Mouse (Mus musculus) liver, embryonic 11.5 days (tissue): ENCODE measurements at regions not wholly inside any gene's neighbourhood (a gene's known extent, or its start where the extent isn't known, plus 50 kb on each side); places are given as distances from the start of the nearest gene placed in this dataset.

Experiments
- ATAC-seq: fragments of 200-750 bp; cut with Nextera tagmentation; replicated peaks from 2 replicates; pipeline ENCODE4 v1.8.0; 2017; ENCODE audit warnings: moderate number of reproducible peaks, mild to moderate bottlenecking, moderate TSS enrichment, moderate library complexity; ENCODE audit not compliant: low FRiP score
- DNase-seq: peaks from one replicate; pipeline ENCODE4 v3.0.0-alpha.2; 2017; ENCODE audit warnings: low spot score
- H3K27ac ChIP-seq: fragments of 300-500 bp; sonication (generic); 2 replicates; pipeline ENCODE4 v1.5.1; 2014; ENCODE audit warnings: mild to moderate bottlenecking, low read depth, low read length, control low read depth
- H3K27me3 ChIP-seq: fragments of 300-500 bp; sonication (generic); replicated peaks from 2 replicates; pipeline ENCODE4 v1.6.1; 2014; ENCODE audit warnings: low read length, mixed read lengths; ENCODE audit not compliant: control insufficient read depth, insufficient read depth
- H3K36me3 ChIP-seq: fragments of 300-500 bp; sonication (generic); 2 replicates; pipeline ENCODE4 v1.6.1; 2014; ENCODE audit warnings: mild to moderate bottlenecking, low read length, moderate library complexity, mixed read lengths; ENCODE audit not compliant: control insufficient read depth, insufficient read depth
- H3K4me1 ChIP-seq: fragments of 300-500 bp; sonication (generic); replicated peaks from 2 replicates; pipeline ENCODE4 v1.6.1; 2014; ENCODE audit warnings: low read length, mixed read lengths; ENCODE audit not compliant: control insufficient read depth, insufficient read depth
- H3K4me2 ChIP-seq: fragments of 300-500 bp; sonication (generic); 2 replicates; pipeline ENCODE4 v1.6.1; 2014; ENCODE audit warnings: mild to moderate bottlenecking, control low read depth, moderate library complexity
- H3K4me3 ChIP-seq: fragments of 300-500 bp; sonication (generic); 2 replicates; pipeline ENCODE4 v1.5.1; 2014; ENCODE audit warnings: low read depth, low read length, control low read depth
- H3K9ac ChIP-seq: fragments of 300-500 bp; sonication (generic); 2 replicates; pipeline ENCODE4 v1.6.1; 2014; ENCODE audit warnings: low read depth, low read length, control low read depth
- H3K9me3 ChIP-seq: fragments of 300-500 bp; sonication (generic); 2 replicates; pipeline ENCODE4 v1.6.1; 2016; ENCODE audit warnings: low read length, inconsistent platforms, mixed read lengths; ENCODE audit not compliant: control insufficient read depth
- WGBS: fragments of 180-500 bp; shearing (Covaris S2); extraction: QIAGEN DNeasy Blood & Tissue Kit; methylation state at CpG from one replicate; pipeline ENCODE4 v1.1.7; 2014; 5-methylcytosine and 5-hydroxymethylcytosine counted together

DNA sequence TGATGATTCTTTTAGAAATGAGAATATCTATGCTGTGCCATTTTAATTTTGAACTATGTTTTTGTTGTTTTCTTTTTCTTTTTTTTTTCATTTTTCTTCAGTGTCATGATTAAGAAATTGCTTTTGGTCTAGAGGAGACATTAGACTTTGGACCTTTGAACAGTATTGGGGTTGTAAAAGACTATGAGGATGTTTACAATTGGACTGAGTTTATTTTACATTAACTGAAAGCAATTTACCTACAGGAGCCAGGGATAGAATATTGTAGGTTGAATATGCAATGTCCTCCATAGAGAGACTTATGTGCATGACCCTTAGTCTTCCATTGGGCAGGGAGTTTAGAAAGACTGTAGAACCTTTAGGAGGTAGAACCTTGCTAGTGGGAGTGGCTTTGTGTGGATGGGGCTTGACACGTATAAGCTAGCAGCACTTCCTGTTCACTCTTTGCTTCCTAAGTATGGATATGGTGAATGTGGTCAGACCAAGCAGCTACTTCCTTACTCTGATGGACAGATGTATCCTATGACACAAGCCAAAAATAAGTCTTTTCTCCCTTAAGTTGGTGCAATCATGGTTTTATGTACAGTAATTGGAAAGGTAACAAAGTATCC lies 516.5 kb downstream of the 1190002N15Rik start:
- no peaks in the 10 kb centered on the region for H3K36me3 ChIP-seq
- 52% methylated on average over 1 of the region's 1 CpGs for WGBS
- DNase-seq, result no peak
- H3K9ac ChIP-seq, result no peak overlapping the region
- no peak overlapping the region for H3K4me2 ChIP-seq
- no peak overlapping the region for H3K27ac ChIP-seq
- no peaks in the 10 kb centered on the region for H3K27me3 ChIP-seq
- H3K4me3 ChIP-seq, result no peak overlapping the region
- H3K9me3 ChIP-seq, result no peaks in the 10 kb centered on the region
- ATAC-seq, result no peak
- H3K4me1 ChIP-seq, result no peaks in the 10 kb centered on the region

DNA sequence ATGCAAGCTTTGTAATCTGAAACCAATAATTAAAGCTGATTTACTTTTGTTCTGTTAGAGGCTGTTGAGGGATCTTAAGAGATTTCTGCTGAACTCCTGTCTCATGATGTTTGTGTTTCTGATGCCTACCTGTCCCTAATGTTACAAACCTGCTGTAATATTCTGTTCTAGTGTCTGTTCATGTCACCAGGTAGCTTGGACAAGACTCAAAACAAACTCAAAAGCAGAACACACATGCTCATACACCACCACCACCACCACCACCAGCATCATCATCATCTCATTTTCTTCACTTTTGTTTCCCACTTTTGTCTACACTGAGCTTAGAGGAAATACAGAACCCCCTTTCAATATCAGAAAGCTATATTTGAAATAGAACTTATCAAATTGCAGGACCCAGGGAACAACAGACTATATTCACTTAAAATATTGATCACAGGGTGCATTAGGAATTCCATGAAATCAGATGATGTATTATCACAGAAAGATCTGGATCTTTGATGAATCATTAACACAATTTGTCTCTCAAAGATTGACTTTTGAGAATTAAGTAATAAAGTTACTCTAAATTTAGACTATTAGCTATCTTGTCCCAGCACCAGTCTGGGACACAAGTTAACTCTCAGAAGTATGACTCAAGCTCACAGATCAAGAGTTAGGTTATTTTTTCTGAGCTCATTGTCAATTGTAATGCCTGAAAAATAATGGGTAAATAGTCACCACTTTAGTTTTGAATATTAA lies 521.0 kb downstream of the 1190002N15Rik start:
- H3K27me3 ChIP-seq, result no peaks in the 10 kb centered on the region
- DNase-seq (no peak), ATAC-seq (no peak)
- no peak overlapping the region for H3K4me2 ChIP-seq
- no peak overlapping the region for H3K27ac ChIP-seq
- no peaks in the 10 kb centered on the region for H3K9me3 ChIP-seq
- no peak overlapping the region for H3K4me3 ChIP-seq
- no peaks in the 10 kb centered on the region for H3K36me3 ChIP-seq
- no peak overlapping the region for H3K9ac ChIP-seq
- H3K4me1 ChIP-seq, result no peaks in the 10 kb centered on the region

DNA sequence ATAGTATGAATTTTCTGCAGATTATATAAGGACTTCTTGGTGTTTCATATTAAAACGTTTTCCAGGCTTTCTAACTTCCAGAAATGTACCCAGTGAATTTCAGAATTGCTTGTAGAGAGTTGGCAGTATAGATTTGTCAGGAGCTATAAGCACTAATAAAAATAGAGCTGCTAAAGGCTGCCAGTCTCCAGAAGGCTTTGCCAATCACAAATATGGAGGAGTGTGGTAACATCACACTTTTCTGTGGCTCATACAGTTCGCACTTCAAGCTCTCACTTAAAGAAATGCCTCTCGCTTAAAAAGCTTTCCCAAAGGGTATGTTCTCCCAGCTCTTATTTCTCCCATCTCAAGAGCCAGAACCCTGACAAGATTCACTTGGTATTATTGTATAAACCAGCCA lies 545.7 kb downstream of the 1190002N15Rik start:
- H3K9ac ChIP-seq, result no peak overlapping the region
- DNase-seq (no peak), ATAC-seq (no peak)
- no peaks in the 10 kb centered on the region for H3K36me3 ChIP-seq
- no peak overlapping the region for H3K27ac ChIP-seq
- H3K4me2 ChIP-seq, result no peak overlapping the region
- 66% methylated on average over 3 of the region's 3 CpGs for WGBS
- no peaks in the 10 kb centered on the region for H3K27me3 ChIP-seq
- H3K4me1 ChIP-seq, result no peaks in the 10 kb centered on the region
- no peaks in the 10 kb centered on the region for H3K9me3 ChIP-seq
- H3K4me3 ChIP-seq, result no peak overlapping the region

DNA sequence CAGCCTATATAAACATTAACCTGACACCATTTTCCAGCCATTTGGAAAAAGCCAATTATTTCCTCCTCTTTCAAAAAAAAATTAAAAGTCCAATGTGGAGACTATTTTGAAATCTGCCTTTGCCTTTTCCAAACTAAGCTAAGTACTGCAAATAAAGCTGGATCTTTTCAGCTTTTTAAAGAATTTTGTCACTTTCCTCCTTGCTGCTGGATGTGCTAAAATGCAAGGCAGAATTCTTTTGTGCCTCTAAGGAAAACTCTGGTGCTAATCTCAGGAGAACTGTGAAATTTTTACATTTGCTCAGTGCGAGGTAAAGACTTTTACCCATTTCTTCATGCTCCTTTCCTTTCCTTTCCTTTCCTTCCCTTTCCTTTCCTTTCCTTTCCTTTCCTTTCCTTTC lies 546.7 kb downstream of the 1190002N15Rik start:
- DNase-seq (no peak), ATAC-seq (no peak)
- no peak overlapping the region for H3K9ac ChIP-seq
- H3K9me3 ChIP-seq, result no peaks in the 10 kb centered on the region
- H3K4me3 ChIP-seq, result no peak overlapping the region
- no peaks in the 10 kb centered on the region for H3K4me1 ChIP-seq
- no peak overlapping the region for H3K4me2 ChIP-seq
- no peak overlapping the region for H3K27ac ChIP-seq
- no peaks in the 10 kb centered on the region for H3K27me3 ChIP-seq
- H3K36me3 ChIP-seq, result no peaks in the 10 kb centered on the region
- 23% methylated on average over 1 of the region's 1 CpGs for WGBS

DNA sequence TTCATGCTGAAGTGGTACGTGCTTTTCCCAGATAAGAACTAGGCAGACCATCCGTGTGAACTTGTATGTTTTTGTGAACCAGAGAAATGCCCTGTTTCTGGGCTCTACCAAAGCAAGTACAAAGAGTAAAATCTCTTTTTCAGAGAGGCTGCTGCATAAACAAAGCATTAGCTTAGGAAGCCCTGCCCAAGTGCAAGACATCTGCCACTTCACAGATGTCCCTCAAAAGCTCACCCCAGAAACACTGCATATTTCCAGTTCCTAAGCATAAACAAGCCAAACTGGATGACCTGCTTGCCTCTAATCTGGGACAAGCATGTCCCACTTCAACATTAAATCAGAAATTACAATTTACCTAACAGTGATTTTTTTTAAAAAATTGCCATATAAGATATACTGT lies 556.7 kb downstream of the 1190002N15Rik start:
- 55% methylated on average over 2 of the region's 2 CpGs for WGBS
- H3K36me3 ChIP-seq, result no peaks in the 10 kb centered on the region
- H3K4me3 ChIP-seq, result no peak overlapping the region
- DNase-seq, result no peak
- no peaks in the 10 kb centered on the region for H3K9me3 ChIP-seq
- ATAC-seq, result no peak
- H3K27me3 ChIP-seq, result no peaks in the 10 kb centered on the region
- no peaks in the 10 kb centered on the region for H3K4me1 ChIP-seq
- no peak overlapping the region for H3K4me2 ChIP-seq
- H3K27ac ChIP-seq, result no peak overlapping the region
- H3K9ac ChIP-seq, result no peak overlapping the region

DNA sequence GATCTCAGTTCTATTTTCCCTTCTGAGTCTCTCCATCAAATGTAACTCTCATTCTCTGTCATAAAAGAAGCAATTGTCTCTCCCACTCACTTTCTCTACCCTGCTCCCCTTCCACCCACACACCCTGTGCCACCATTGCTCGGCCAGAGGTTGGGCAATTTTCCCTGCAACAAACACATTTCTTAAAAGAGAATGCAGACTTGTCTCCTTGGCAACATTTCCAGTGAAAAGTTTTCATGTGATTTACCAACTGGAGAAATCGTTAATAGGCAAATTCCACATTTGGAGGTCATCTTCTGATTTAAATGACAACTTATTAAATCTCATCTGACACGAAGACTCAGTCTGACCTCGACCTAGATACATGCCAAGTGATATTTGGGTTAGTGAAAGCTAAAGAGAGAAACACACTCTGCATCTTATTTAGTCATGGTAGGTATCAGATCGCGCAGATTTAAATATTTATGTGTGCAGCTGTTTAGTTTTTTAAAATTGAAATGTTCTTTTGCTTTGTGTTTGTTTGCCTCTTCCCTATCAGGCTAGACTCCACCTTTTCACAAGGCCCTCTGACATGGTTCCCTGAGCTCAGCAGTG lies 568.1 kb downstream of the 1190002N15Rik start:
- Histone ChIP-seq H3K4me2 (no peak overlapping the region), H3K36me3 (no peaks in the 10 kb centered on the region), H3K27ac (no peak overlapping the region), H3K9ac (no peak overlapping the region), H3K27me3 (no peaks in the 10 kb centered on the region), H3K4me1 (no peaks in the 10 kb centered on the region), H3K4me3 (no peak overlapping the region), H3K9me3 (no peaks in the 10 kb centered on the region)
- DNase-seq (no peak), ATAC-seq (no peak)
- 83% methylated on average over 6 of the region's 6 CpGs for WGBS

DNA sequence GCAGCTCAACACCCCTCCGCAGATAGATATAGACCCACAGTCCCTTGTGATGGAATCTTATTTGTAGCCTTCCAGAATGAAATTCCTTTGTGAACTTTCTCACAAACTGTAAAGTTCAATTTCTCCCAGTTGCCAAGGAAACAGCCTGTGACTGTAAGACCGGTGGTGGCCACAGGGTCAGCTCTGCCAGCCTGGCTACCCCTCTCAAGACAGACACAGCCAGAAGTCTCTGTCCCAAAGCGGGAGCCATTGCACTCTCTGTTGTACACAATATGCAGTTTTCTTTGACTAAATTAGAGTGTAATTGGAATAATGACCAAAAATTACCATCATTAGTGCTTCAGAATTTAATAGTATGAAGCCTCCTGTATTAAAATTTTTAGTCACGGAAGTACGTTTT lies 568.8 kb downstream of the 1190002N15Rik start:
- no peak overlapping the region for H3K9ac ChIP-seq
- no peaks in the 10 kb centered on the region for H3K36me3 ChIP-seq

DNA sequence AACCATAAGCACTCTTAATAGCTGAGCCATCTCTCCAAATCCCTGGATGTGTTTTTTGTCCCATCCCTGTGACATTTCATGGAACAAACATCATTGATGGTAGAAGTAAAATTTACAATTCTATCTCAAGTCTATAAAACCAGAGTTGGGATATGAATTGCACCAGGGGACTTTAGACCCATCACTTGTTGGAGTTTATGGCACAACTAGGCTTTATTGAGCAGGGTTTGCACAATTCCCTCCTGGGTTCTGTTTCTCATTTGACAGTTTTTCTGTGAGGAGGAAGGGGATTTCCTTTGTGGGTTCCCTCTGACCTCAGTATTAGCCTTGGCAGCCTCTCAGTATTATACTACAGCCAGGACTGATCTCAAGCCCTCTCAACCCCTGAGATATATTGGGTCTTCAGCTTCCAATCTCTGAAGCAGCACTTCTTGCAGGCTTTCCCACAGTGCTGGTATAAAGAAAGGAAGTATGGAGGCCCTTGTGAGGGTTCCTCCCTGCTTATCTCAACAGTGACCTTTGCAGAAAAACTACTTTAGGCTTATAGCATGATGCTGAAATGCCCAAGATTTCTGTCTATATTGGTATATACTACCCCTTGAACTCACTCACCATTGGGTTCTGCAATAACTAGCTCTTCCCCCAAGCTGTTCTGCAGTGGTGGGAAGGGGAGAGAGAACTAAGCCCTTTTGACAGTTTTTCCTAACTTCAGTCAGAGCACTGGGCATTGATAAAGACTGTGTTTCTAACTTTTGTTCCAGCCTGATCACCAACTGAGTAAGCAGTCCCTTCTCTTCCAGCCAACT lies 582.4 kb downstream of the 1190002N15Rik start:
- H3K36me3 ChIP-seq, result no peaks in the 10 kb centered on the region
- DNase-seq, result no peak
- no peaks in the 10 kb centered on the region for H3K9me3 ChIP-seq
- no peaks in the 10 kb centered on the region for H3K27me3 ChIP-seq
- H3K9ac ChIP-seq, result no peak overlapping the region
- H3K27ac ChIP-seq, result no peak overlapping the region
- H3K4me2 ChIP-seq, result no peak overlapping the region
- ATAC-seq, result no peak
- no peaks in the 10 kb centered on the region for H3K4me1 ChIP-seq
- H3K4me3 ChIP-seq, result no peak overlapping the region

More for the DNA sequence above, 568.8 kb downstream of the 1190002N15Rik start:
- no peak overlapping the region for H3K4me2 ChIP-seq
- H3K4me1 ChIP-seq, result no peaks in the 10 kb centered on the region
- 87% methylated on average over 5 of the region's 5 CpGs for WGBS
- DNase-seq, result no peak
- no peak for ATAC-seq
- H3K27ac ChIP-seq, result no peak overlapping the region
- H3K9me3 ChIP-seq, result no peaks in the 10 kb centered on the region
- H3K27me3 ChIP-seq, result no peaks in the 10 kb centered on the region
- H3K4me3 ChIP-seq, result no peak overlapping the region
